Mouse (Mus musculus): ENCODE measurements around the gene Ier5l.

Gene Ier5l

DNA sequence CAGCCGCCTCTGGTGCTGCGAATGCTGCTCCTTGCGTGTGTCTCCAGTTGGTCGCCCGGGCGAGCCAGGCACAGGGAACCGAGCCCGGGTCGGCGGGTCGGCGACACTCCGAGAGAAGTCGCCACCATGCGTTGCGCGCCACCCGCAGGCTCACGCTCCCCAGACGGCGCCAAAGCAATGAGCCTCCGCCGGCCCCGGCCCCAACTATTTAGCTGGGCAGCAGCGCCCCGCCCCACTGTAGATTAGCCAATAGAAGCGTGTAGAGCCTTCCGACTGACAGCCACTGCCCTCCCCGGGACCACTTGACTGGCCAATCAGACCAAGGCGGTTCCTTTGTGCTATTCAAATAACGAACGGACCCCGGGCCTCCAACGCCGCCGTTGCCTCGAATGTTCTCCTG, at the start of gene Ier5l:
Gene Ier5l (minus strand): TSS at position 181 of the 400 bp plus-strand sequence.
- DNase-seq (ENCODE audit: low spot score), result peak; percentile 97

DNA sequence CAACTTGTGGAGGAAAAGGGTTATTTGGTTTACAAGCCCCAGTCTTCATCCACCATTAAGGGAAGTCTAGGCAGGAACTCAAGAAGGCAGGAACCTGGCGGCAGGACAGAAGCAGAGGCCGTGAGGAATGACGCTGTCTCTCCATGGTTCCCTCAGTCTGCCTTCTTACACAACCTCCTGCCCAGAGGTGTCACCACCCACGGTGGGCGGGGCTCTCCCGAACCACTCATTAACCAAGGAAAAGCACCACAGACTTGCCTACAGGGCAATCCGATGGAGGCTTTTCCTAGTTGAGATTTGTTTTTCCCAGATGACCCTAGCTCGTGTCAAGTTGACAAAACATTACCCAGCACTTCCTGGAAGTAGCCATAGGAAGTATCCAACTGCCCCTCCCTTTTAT, 49.7 kb upstream of the Ier5l start:
- DNase-seq (ENCODE audit: low spot score), result no peak

DNA sequence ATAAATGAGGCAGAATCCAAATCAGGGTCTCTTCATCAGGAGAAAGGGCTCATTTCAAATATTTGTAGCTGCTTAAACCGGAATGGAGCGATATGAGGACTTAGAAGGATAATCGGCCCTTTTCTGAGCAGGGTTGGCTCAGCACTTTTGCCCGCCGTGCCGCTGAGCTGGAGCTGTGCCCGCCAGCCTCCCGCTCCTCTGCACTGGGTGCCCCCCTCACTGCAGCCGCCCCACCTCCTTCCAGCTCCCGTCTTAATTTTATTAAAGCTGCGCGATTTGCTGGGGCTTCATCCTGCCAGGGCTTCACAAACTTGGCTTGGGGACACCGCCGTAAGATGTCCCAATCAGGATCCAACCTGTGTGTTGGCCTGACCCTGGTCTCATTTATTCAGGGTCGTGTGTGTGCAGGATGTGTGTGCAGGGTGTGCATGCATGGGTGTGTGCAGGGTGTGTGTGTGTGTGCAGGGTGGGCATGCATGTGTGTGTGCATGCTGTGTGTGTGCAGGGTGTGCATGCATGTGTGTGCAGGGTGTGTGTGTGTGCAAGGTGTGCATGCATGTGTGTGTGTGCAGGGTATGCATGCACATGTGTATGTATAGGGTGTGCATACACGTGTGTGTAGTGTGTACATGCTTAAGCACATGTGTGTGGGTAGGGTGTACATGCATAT, 36.8 kb upstream of the Ier5l start:
- DNase-seq (ENCODE audit: low spot score), result no peak

DNA sequence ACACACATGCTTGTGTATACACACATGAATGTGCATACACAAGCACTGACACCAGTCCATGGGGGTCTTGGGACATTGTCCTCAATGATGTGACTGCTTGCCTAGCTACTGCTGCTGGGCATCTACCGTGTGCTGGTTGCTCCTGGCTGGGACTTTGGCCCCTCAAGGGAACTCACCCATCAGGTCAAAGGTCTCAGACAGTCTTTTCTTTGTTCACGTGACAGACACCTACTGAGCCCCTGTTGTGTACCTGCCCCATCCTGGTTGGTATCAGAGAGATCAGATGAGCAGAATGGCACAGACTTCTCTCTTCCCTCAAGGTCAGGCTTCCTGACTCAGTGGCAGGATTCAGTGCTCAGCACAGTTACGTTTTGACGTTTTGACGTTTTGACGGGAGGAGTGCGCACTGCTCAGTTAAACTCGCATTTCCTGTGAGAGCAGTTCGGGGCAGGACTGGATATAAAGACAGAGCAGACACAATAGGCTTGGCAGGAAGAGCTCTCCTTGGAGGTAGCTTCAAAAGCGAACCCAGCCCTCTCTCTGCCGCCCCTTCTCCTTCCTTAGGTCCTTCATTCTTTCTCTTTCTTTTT, 33.2 kb upstream of the Ier5l start:
- no peak for DNase-seq (ENCODE audit: low spot score)

DNA sequence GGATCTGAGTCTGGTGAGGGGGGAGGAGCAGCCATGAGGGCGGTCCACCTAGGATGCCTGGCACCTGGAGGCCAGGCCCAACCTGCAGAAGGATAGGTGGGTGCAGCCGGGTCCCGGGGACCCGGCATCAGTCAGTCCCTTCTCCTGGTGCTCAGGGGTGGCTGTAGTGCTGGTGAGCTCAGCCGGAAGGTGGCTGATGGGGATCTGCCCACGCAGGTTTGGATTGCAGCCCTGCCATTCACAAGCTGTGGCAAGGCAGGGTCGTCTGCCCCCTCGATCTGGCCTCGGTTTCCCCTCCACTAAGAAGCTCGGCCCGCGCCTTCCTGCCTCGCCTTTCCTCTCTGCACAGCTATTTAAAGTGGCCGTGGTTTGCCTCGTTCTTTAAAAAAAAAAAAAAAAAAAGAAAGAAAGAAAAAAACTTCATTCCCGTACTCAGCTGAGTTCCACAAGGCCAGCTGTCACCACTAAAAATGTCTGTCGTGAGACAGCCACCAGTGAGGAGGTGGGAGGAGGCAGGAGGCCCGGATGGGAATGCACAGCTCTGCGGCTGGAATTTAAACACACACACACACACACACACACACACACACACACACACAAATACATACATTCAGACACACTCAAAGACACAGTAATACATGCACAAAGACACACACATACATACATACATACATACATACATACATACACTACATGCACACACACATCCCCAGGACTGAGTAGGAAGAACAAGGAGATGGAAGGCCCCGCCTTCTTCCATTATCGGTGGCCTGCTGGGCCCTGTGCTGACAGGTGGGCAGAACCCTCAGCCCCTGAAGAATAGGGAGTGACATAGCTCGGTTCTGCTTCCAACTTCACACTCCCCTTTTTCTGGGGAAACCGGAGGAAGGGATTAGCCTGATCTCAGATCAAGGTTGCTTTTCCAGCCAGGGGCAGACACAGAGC, 29.9 kb upstream of the Ier5l start:
- no peak for DNase-seq (ENCODE audit: low spot score)

DNA sequence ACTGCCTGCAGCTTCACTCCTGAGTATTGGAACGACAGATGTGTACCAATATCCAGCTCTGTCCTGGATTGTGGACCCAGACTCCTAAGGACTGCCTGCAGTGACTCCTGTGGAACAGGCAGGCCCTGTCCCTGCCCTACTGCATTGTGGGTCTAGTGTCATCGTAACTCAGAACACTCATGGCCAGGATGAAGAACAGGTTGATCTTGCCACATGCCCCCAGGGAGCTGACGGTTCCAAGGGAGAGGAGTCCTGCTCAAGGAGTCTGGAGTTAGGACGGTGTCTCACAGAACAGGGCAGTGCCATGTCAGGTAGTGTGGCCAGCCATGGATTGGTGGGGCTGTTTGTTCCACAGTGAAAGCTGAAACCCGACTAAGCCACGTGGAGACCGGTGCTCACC, 27.7 kb upstream of the Ier5l start:
- DNase-seq (ENCODE audit: low spot score), result no peak

DNA sequence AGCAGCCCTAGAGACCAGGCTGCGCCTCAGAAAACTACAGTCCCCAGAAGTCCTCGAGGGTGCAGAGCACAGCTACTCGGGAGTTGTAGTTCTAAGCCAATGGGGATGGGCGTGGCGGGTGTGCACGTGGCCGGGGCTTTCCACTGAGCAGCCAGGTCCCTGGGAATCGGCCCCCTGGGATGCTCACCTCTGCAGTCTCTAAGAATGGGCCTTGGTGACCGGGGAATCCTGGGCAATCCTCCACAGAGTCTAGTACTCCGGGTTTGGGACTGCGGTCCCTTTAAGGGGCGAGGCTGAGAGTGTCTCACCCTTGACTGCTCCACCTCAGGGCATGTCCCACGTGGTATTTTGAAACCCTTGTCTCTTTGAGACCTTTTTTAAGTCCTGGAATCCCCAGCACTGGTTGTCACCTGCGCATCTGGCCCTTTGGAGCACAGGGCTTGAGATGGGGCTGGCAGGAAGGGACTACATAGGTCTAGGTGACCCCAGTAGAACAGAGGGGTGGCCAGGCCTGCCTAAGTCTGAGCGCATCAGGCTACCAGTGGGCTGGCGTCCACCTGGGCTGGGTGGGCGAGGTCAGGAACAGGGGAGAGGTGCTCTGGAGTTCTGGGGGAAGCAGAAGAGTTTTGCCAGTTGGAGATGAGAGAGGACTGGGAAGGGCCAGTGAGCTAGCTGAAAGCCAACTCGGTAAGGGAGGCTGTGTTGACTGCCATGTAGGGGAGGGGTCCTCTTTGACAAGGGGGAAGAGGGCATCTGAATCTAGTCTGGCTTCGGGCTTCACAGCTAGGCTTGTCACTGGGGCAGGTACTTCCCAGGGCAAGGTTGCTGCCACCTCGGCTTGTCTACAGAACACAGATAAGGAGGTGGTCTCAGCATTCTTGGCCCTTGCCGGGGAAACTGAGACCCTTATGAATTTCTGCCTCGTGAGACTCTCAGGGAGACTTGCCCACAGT, 22.2 kb upstream of the Ier5l start:
- DNase-seq (ENCODE audit: low spot score), result peak; percentile 37

DNA sequence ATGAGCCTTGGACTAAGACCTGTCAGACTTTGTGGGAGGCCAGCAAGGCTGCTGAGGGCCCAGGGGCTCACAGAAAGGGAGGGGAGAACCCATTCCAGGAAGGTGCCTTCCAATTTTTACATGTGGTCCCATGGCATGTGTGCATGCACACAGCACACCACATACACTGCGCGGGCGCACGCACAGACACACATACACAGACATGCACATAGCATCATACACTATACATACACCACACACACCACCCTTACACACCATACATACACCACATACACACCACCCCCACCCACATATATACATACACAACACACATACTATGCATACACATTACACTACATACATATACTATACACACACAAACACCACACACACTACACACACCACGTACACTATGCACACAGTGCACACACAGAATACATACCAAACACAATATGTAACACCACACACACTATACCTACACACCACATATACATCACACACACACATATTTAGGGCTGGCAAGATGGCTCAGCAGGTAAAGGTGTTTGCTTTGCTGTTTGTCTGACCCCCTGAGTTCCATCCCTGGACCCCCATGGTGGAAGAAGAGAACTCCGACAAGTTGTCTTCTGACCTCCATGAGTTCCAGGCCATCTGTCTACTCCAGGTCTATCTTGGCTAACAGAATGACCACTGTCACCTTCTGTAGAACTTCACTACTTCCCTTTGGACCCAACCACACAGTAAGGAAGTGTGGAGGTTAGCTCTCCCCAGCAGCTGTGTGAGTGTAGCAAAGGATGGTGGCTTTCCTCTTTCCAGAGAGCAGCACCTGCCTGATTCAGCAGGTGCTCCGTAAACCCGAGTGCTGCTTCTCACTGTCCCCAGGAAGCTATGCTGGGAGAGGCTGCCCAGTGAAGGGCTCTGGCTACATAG, 21.2 kb upstream of the Ier5l start:
- no peak for DNase-seq (ENCODE audit: low spot score)

DNA sequence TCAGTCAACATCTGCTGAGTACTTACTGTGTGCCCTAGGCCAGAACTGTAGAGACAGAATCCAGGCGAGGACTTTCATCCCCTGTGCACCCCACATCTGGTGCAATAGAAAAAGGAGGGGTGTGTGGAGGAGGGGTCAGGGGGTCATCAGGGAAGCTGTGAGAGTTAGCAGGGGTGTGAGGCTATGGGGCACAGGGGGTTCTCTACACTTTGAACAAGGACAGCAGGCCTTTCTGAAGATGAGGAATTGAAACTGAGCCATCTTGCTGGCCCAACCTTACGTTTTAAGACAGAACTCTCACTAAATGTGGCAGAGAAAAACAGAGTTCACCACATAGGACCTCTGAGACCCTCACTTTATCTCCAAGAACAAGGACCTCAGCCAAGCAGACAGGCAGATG, 16.4 kb upstream of the Ier5l start:
- DNase-seq (ENCODE audit: low spot score), result no peak

DNA sequence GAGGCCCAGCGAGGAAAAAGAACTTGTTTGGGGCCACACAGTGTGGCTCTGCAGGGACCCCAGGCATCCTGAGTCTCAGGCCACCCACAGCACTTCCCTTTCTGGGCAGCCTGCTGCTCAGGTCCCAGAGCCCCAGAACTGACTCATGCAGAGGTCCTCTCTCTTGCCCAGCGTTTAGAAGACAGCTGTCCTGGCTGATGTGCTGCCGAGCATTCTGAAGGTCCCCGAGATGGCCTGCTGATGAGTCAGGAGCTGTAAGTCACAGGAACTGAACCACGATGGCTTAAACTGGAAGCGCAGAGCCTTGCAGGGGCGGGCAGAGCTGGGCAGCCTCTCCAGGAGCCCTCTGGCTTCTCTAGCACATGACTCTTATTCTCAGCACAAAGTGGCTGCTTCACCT, 13.6 kb upstream of the Ier5l start:
- no peak for DNase-seq (ENCODE audit: low spot score)

DNA sequence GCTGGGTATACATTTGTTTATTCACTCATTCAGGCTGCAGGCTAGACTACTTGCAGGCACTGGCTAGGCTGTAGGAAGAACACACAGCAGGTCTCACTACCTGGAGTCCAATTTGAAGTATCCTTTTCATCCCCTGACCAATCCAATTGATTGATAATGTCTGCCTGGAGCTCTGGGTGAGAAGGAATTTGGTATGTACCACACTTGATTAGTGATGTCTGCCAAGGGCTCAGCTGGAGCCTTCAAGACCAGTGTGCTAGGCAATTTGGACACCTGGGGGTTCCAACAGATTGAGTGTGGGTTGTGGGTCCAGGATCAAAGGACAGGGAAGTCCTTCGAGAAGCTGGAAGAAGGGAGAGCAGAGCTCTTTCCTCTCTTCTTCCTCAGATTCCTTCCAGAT, 4.5 kb upstream of the Ier5l start:
- no peak for DNase-seq (ENCODE audit: low spot score)

DNA sequence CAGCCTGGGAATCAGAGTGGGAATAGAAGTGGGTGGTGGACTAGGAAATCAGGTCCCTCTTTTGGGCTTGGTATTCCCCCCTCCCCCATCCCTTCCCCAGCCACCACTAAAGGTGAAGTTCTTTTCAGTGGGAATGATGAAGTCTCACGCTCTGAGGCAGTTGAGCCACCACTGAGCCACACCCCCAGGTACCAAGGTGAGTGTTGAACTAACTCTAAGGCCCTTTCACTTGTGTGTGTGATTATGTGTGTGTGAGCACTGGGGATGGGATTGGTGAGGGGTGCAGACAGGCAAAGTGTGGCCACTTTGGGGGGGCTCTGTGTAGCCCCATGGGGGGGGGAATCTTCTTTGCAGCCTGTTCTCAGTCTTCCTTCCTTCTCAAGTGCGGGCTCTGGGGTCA, 2.2 kb upstream of the Ier5l start:
- DNase-seq (ENCODE audit: low spot score), result no peak

DNA sequence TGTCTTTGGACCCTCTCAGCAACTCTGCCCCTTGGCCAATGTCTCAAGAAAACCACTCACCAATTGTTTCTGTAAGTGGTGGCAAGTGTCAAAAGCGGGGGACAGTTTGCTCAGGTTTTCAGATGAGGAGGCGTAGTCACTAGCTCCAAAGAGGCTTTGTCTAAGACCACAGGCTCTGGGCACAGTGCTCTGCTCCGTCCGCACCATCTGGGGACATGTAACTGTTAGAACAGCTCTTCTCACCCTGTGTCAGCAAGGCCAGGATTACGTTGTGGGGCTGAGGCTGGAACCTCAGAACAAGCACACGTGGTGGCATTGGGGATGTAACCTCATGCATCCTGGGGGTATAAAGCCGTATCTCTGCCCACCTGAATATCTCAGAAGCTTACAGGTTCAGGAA, 1.4 kb upstream of the Ier5l start:
- DNase-seq (ENCODE audit: low spot score), result no peak

DNA sequence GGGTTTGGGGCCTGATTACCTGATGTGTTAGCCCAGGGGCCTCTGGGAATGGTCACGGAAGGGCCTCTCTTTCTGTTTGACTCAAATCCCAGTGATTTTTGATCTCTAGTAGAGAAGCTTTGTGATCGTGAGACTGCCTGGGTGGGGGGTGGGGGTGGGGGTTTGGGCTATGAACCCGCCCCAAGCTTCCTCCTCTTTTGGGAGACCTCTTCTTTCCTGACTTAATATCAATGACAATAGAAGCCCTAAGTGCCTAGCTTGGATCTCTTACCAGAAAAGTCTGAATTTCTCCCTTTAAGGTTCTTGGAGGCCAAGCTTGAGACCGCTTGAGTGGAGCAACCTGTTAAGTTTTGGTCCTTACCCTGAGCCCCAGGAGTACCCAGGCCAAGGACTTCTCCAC, 757 bp upstream of the Ier5l start:
- DNase-seq (ENCODE audit: low spot score), result no peak

DNA sequence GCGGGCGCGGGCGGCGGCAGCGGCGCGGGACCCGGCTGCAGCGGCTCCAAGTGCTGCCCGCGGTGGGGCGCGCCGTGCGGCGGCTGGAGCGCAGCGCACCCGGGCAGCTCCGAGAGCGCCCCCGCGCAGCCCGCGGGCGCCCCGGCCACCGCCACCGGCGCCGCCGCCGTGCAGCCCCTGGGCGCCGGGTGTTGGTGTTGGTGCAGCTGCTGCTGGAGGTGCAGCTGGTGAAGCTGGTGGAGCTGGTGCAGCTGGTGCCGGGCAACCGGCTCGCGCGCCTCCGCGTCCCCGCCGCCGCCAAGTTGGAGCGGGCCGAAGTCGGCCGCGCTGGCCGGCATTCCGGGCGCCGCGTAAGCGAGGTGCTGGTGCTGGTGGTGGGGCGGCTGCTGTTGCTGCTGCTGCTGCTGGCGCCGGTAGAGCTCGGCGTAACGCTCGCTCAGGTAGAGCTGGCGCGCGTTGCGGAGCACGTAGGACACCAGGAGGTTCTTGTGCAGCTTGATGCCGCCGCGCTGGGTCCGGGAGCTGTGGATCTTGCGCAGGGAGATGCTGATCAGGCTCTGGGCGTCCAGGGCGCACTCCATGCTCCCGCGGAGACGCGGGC, 488 bp downstream of the Ier5l start:
- no peak for DNase-seq (ENCODE audit: low spot score)

DNA sequence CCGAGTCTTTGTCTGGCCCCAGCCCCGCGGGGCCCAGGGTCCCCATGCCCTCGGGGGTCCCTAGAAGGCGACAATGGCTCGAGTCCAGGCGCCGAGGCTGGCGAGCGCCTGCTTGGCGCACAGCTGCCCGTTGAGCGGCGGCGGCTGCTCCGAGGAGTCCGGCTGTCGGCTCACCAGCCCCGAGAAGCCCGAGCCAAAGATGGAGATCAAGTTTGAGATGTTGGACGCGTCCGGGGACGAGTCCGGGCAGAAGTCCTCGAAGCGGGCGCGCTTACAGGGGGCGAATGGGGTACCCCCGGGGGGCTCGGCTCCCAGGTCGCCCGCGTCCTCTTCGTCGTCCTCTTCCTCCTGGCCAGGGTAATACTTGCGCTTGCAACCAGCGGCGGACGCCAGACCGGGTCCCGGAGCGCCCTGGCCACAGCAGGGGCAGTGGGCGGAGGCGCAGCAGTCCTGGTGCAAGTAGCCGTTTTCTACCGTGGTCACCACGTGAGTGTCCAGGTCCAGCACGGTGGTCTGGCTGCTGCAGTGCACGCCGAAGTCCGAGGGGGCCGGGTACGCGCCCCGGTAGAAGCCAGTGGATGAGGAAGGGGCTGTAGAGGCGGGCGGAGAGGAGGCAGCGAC, 1.2 kb downstream of the Ier5l start:
- DNase-seq (ENCODE audit: low spot score), result no peak

DNA sequence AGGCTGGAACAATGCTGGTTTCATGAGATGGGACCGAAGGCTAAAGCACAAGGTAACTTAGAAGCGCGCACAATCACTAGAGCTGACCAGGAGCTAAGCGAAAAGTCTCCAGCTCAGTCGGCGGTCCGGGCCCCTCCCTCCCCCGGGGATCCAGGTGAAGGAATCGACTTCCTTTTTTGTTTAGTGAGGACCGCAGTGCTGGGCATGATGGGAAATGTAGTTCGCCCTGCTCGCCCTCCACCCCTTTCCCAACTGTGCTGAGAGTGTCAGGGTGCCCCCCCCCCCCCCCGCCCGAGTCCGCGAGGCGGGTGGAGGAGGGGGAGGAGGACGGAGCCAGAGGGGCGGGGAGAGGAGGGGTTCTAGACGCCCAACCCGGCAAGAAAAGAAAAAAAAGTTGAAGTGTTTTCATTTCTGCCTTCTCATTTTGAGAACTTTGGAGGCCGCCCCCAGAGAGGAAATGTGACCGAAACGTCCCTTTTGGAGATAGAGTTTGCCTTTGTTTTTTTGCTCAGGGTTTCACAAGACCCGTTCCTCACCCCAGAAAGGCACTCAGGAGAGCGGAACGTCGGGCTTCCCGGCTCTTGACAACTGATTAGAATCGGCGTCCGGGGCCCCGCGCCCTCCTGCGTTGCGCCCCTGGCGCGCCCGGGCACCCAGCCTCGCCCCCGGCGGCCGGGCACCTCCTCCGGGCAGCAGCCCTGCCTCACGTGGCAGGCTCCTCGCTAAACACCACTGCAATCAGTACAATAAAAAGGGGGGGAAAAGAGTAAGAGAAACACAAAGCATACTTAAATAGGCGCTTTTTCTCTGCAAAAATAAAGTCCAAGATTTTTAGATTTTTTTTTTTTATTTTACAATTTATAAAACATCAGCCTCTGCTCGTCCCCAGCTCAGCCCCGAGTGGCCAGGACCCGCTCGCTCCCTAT, 2.0 kb downstream of the Ier5l start:
- peak; percentile 59 for DNase-seq (ENCODE audit: low spot score)

DNA sequence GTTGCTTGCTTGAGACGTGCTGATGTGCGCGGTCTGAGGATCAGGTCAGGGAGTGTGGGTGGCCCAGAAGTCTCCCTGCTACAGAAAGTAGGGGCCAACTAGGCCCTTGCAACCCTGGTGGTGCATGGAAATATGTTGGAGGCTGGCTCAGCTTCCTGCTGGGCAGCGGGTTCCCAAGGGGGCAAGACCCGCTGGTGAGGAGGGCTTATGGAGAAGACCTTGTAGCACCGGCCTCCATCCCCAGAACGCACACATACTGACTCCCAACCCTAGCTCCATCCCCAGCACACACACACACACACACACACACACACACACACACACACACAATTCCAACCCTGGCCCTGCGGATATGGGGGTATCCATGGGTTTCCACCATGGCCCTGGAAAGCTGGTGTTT, 3.0 kb downstream of the Ier5l start:
- no peak for DNase-seq (ENCODE audit: low spot score)

Measured in ovary, postnatal 14 days (tissue).